Mouse (Mus musculus): ENCODE measurements around the gene Atxn10. TPM values are rescaled to one million over a fixed set of nuclear protein-coding genes. Genes with fewer than 3 reads are reported as not detected.

Atxn10 gene
- polyA plus RNA-seq (2015; fragmentation: Illumina TruSeq; extraction: RNeasy Lipid Tissue Mini Kit (QIAGEN cat#74804); ENCODE audit: insufficient read depth, low read depth, low replicate concordance) = 21.1 TPM

GRCm38 (mm10) chr15:85335671-85336300, at the start of gene Atxn10:
Atxn10 (plus strand) TSS chr15:85336245.

GRCm38 (mm10) chr15:85503127-85503526, 167.1 kb downstream of the Atxn10 start, which contains the start of gene 7530416G11Rik:
7530416G11Rik (minus strand) TSS chr15:85503227.

Other genes with a start within 250 kb of the Atxn10 start
- gene Smc1b, start 204.3 kb upstream of the Atxn10 start, polyA plus RNA-seq (2015; fragmentation: Illumina TruSeq; extraction: RNeasy Lipid Tissue Mini Kit (QIAGEN cat#74804); ENCODE audit: insufficient read depth, low read depth, low replicate concordance) = not detected
- not detected for gene Ribc2, start 204.2 kb upstream of the Atxn10 start, polyA plus RNA-seq (2015; fragmentation: Illumina TruSeq; extraction: RNeasy Lipid Tissue Mini Kit (QIAGEN cat#74804); ENCODE audit: insufficient read depth, low read depth, low replicate concordance)
- 22.3 TPM for gene Fbln1, start 130.3 kb upstream of the Atxn10 start, polyA plus RNA-seq (2015; fragmentation: Illumina TruSeq; extraction: RNeasy Lipid Tissue Mini Kit (QIAGEN cat#74804); ENCODE audit: insufficient read depth, low read depth, low replicate concordance)
- not detected for gene 7530416G11Rik, start 167.0 kb downstream of the Atxn10 start, polyA plus RNA-seq (2015; fragmentation: Illumina TruSeq; extraction: RNeasy Lipid Tissue Mini Kit (QIAGEN cat#74804); ENCODE audit: insufficient read depth, low read depth, low replicate concordance)
- 0.50 TPM for gene Wnt7b, start 246.2 kb downstream of the Atxn10 start, polyA plus RNA-seq (2015; fragmentation: Illumina TruSeq; extraction: RNeasy Lipid Tissue Mini Kit (QIAGEN cat#74804); ENCODE audit: insufficient read depth, low read depth, low replicate concordance)

Measured in pancreas, adult 10 weeks (tissue).